Mouse (Mus musculus) midbrain, embryonic 13.5 days (tissue): Measurements from ENCODE around the gene Upf3a. TPM values are rescaled to one million over a fixed set of nuclear protein-coding genes. Genes with fewer than 3 reads are reported as not detected.
A peak's percentile ranks its signal among the peaks of the same experiment; 100 is the strongest.
"Not testable (repeated sequence)": the region's sequence is repeated elsewhere in the genome, so short reads cannot be mapped to it uniquely, and the experiment has no call there.

ENCODE experiments used
- ATAC-seq: fragments of 200-750 bp; cut with Nextera tagmentation; 2 replicates; pipeline ENCODE4 v1.8.0; 2017; ENCODE audit warnings: mild to moderate bottlenecking, moderate TSS enrichment, moderate library complexity
- H3K27ac ChIP-seq: fragments of 300-500 bp; sonication (generic); 2 replicates; pipeline ENCODE4 v1.5.1; 2015; ENCODE audit warnings: inconsistent platforms, mild to moderate bottlenecking, moderate library complexity
- H3K27me3 ChIP-seq: fragments of 300-500 bp; sonication (generic); 2 replicates; pipeline ENCODE4 v1.6.1; 2015; ENCODE audit warnings: mild to moderate bottlenecking, inconsistent platforms
- H3K36me3 ChIP-seq: fragments of 300-500 bp; sonication (generic); 2 replicates; pipeline ENCODE4 v1.6.1; 2015; ENCODE audit warnings: mild to moderate bottlenecking, inconsistent platforms
- H3K4me1 ChIP-seq: fragments of 300-500 bp; sonication (generic); replicated peaks from 2 replicates; pipeline ENCODE4 v1.6.1; 2015; ENCODE audit warnings: inconsistent platforms
- H3K4me2 ChIP-seq: fragments of 300-500 bp; sonication (generic); replicated peaks from 2 replicates; pipeline ENCODE4 v1.6.1; 2015; ENCODE audit warnings: moderate library complexity, mild to moderate bottlenecking, inconsistent platforms
- H3K4me3 ChIP-seq: fragments of 300-500 bp; sonication (generic); replicated peaks from 2 replicates; pipeline ENCODE4 v1.5.1; 2015; ENCODE audit warnings: mild to moderate bottlenecking, inconsistent platforms
- H3K9ac ChIP-seq: fragments of 300-500 bp; sonication (generic); replicated peaks from 2 replicates; pipeline ENCODE4 v1.6.1; 2015; ENCODE audit warnings: mild to moderate bottlenecking, inconsistent platforms
- H3K9me3 ChIP-seq: fragments of 300-500 bp; sonication (generic); 2 replicates; pipeline ENCODE4 v1.6.1; 2016; ENCODE audit warnings: mild to moderate bottlenecking, inconsistent platforms
- WGBS: fragments of 180-500 bp; shearing (Covaris S2); methylation state at CpG from one replicate; pipeline ENCODE4 v1.1.7; 2015; 5-methylcytosine and 5-hydroxymethylcytosine counted together
- polyA plus RNA-seq: library from polyadenylated mRNA; unstranded; fragments of >200 nt; fragmentation: Nextera tagmentation; extraction: Ambion mirVana; gene quantifications from 2 replicates; pipeline ENCODE4 v1.2.1, GENCODE M21; 2015

Gene Upf3a
- 41.9 and 42.7 TPM in 2 replicates for polyA plus RNA-seq

GRCm38 (mm10) chr8:13785250-13785763 lies at the start of gene Upf3a:
Gene Upf3a (plus strand): TSS chr8:13785615.
- H3K9ac ChIP-seq = peak within 1 kb of the TSS; percentile 92
- WGBS = under 1% methylated on average over 47 of the region's 47 CpGs
- H3K36me3 ChIP-seq = peaks cover 47% of the 10 kb centered on the region
- peak; percentile 92 for ATAC-seq
- peaks cover 15% of the 10 kb centered on the region for H3K4me1 ChIP-seq
- peak within 1 kb of the TSS; percentile 99 for H3K27ac ChIP-seq
- peak within 1 kb of the TSS; percentile 82 for H3K4me2 ChIP-seq
- H3K9me3 ChIP-seq = no peaks in the 10 kb centered on the region
- peak within 1 kb of the TSS; percentile 66 for H3K4me3 ChIP-seq
- no peaks in the 10 kb centered on the region for H3K27me3 ChIP-seq

GRCm38 (mm10) chr8:13740323-13740770 lies 45.1 kb upstream of the Upf3a start:
- no peaks in the 10 kb centered on the region for H3K27me3 ChIP-seq
- 77% methylated on average over 6 of the region's 6 CpGs for WGBS
- H3K27ac ChIP-seq = no peak overlapping the region
- H3K4me2 ChIP-seq = no peak overlapping the region
- H3K4me3 ChIP-seq = no peak overlapping the region
- no peaks in the 10 kb centered on the region for H3K9me3 ChIP-seq
- H3K36me3 ChIP-seq = no peaks in the 10 kb centered on the region
- no peak overlapping the region for H3K9ac ChIP-seq
- no peaks in the 10 kb centered on the region for H3K4me1 ChIP-seq
- ATAC-seq = no peak

GRCm38 (mm10) chr8:13740817-13741613 lies 44.4 kb upstream of the Upf3a start:
- ATAC-seq = no peak
- H3K27me3 ChIP-seq = no peaks in the 10 kb centered on the region
- no peak overlapping the region for H3K9ac ChIP-seq
- 85% methylated on average over 7 of the region's 7 CpGs for WGBS
- no peaks in the 10 kb centered on the region for H3K36me3 ChIP-seq
- H3K27ac ChIP-seq = no peak overlapping the region
- H3K4me1 ChIP-seq = no peaks in the 10 kb centered on the region
- no peak overlapping the region for H3K4me2 ChIP-seq
- no peak overlapping the region for H3K4me3 ChIP-seq
- H3K9me3 ChIP-seq = no peaks in the 10 kb centered on the region

DNA sequence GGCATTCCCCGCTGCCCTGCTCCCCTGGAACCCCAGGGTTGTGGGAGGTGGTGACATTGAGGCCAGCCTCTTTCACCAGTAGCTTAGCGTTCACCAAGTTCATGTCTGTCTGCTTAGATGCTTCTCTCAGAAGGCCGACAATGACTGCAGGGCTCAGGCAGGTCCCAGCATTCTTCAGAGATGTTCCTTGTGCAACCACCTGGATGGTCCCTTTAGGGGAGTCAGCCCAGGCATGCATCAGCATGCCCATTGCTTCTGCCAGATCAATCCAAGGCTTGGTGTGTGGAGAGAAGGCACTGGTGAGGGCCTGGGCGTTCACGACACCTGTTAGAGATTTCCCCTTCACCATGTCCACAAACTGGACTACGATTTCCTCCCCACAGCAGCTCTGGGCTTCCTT lies 39.2 kb upstream of the Upf3a start:
- not testable (repeated sequence) for H3K9ac ChIP-seq, H3K27me3 ChIP-seq, H3K36me3 ChIP-seq, H3K4me1 ChIP-seq, H3K9me3 ChIP-seq, H3K4me3 ChIP-seq, ATAC-seq, H3K27ac ChIP-seq, H3K4me2 ChIP-seq
- 92% methylated on average over 6 of the region's 6 CpGs for WGBS

DNA sequence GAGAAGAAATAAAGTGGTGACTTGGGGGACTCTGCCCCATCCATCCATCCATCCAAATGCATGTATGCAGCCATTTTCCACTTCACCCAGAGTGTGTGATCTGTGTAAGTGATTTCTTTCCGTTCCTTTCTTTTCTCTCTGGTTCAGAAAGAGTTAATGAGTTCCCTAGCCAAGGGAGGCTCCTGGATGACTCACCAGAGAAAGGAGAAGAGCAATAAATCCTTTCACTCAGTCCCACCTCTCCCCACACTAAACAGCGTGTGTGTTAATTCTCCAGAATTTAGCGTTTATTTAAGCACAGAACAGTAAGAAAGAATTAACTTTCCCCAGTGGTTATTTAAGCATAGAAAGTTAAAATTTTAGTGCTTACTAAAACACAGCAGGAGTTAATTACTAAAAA lies 37.8 kb upstream of the Upf3a start:
- no peak overlapping the region for H3K4me2 ChIP-seq
- 48% methylated on average over 3 of the region's 3 CpGs for WGBS
- no peak for ATAC-seq
- no peaks in the 10 kb centered on the region for H3K9me3 ChIP-seq
- no peaks in the 10 kb centered on the region for H3K27me3 ChIP-seq
- H3K4me1 ChIP-seq = no peaks in the 10 kb centered on the region
- no peak overlapping the region for H3K9ac ChIP-seq
- no peak overlapping the region for H3K4me3 ChIP-seq
- no peak overlapping the region for H3K27ac ChIP-seq
- no peaks in the 10 kb centered on the region for H3K36me3 ChIP-seq

GRCm38 (mm10) chr8:13753680-13754079 lies 31.7 kb upstream of the Upf3a start:
- 24% methylated on average over 2 of the region's 2 CpGs for WGBS
- no peaks in the 10 kb centered on the region for H3K27me3 ChIP-seq
- peaks cover 3% of the 10 kb centered on the region; the same call in 1 of the 2 replicates for H3K9me3 ChIP-seq
- H3K36me3 ChIP-seq = no peaks in the 10 kb centered on the region
- no peak overlapping the region for H3K27ac ChIP-seq
- peaks cover 14% of the 10 kb centered on the region for H3K4me1 ChIP-seq
- H3K4me3 ChIP-seq = no peak overlapping the region
- ATAC-seq = no peak
- H3K4me2 ChIP-seq = no peak overlapping the region
- no peak overlapping the region for H3K9ac ChIP-seq

DNA sequence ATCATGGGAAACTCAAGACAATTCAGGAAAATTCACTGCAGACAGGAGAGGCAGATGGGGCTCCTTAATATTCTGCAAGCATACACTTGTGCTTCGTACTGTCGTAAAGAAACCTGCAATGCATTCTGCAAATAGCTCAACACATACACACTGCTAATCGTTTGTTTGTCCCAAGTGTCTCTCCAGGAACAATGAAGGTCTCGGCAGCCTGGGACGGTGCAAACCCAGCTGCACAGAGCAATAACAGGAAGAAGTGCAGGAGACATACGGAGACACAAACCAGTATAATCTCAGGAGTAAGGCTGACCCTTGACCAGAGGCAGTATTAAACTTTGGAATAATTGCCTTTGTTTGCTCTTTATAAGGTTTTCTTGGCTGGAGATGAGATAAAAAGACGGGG lies 28.9 kb upstream of the Upf3a start:
- H3K9ac ChIP-seq = no peak overlapping the region
- no peak overlapping the region for H3K4me2 ChIP-seq
- H3K4me1 ChIP-seq = peaks cover 25% of the 10 kb centered on the region
- peaks cover 6% of the 10 kb centered on the region for H3K36me3 ChIP-seq
- no peaks in the 10 kb centered on the region for H3K27me3 ChIP-seq
- 69% methylated on average over 7 of the region's 7 CpGs for WGBS
- no peak overlapping the region for H3K4me3 ChIP-seq
- no peak for ATAC-seq
- peaks cover 3% of the 10 kb centered on the region; the same call in 1 of the 2 replicates for H3K9me3 ChIP-seq
- no peak overlapping the region for H3K27ac ChIP-seq

DNA sequence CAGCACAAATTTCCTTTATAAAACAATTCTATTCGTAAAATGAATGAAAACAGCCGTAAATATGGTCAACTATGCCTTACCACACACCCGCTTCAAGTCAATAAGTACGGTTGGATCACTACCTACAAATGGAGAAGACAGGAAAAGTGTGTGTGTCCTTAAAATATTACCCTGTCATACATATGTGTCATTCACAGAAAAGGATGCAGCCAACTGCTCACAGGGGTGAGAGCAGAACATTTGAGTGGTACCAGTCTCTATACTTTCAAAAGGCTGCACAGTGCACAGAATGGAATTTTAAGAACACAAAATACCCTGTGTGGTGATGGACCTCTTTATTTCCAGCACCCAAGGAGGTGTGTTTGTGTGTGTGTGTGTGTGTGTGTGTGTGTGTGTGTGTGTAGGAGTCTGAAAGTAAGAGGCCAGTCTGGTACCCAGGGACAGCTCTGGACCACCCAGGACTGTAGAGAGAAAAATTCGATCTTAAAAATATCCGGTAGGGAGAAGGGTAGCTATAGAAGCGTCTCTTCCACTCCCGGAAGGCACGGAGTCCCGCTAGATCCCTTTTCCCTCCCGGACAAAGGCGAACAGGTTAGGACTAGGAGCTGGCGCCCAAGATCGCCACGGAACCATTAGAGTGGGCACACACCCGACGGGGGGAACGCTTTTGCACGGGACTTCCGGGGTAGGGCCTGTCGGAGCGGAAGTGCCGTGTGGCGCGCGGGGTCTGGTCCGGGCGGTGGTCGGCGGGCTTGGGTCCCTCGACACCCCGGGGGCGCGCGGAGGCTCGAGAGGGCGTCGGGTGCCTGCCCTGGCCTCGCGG lies 28.2 kb upstream of the Upf3a start, which contains the start of gene Cdc16:
Cdc16 (plus strand) TSS at position 695 of the 823 bp plus-strand sequence.
- peak within 1 kb of the TSS; percentile 80 for H3K27ac ChIP-seq
- peaks cover 10% of the 10 kb centered on the region for H3K36me3 ChIP-seq
- WGBS = 9% methylated on average over 39 of the region's 40 CpGs
- peak within 1 kb of the TSS; percentile 82 for H3K4me2 ChIP-seq
- peaks cover 25% of the 10 kb centered on the region for H3K4me1 ChIP-seq
- peaks cover 3% of the 10 kb centered on the region; the same call in 1 of the 2 replicates for H3K9me3 ChIP-seq
- ATAC-seq = peak; percentile 98
- no peaks in the 10 kb centered on the region for H3K27me3 ChIP-seq
- peak within 1 kb of the TSS; percentile 96 for H3K9ac ChIP-seq
- H3K4me3 ChIP-seq = peak within 1 kb of the TSS; percentile 99

DNA sequence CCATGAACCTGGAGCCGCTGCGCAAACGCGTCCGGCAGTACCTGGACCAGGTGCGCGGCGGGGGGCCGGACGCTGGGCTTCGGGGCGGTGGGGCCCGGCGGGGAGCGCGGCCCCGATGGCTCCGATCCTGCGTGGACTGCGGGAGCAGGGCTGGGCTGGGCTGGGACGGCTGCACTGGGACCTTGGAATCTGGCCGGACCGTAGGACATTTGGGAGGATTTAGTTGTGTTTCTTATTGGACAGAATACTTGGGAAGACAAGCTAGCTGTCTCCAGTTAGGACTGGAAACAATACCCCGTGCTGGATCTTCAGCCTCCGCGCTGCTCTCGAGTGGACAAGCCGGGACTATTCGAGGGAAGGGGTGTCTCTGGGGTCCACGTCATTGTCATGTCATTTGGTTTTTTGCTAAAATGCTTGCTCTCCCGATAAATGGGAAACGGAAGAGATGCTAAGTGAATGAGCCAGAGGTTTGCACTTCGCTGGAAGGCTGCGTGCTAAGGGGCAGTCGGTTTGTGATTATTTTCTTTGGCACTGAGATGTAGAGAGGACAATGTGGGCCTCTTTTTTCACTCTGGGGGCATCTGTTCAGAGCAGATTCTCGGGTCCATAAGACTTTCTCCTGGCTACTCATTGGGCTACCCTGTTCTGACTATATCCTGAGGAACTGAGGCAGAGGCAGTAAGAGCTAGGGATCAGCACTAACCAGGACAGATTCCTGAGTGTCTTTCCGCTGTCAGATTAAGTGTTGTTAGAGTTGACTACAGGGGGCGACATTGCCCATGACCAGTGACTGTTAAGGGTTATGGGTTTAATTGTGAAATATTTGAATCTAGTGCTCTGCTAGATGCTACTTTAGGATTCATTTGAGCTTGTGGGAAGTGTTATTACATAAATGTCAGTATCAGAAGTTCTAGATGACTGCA lies 27.3 kb upstream of the Upf3a start:
- Histone ChIP-seq H3K27ac (peak overlapping the region; percentile 80), H3K9ac (peak overlapping the region; percentile 96), H3K4me2 (peak overlapping the region; percentile 82), H3K9me3 (peaks cover 3% of the 10 kb centered on the region; the same call in 1 of the 2 replicates), H3K4me1 (peaks cover 25% of the 10 kb centered on the region), H3K27me3 (no peaks in the 10 kb centered on the region), H3K4me3 (peak overlapping the region; percentile 99), H3K36me3 (peaks cover 19% of the 10 kb centered on the region)
- ATAC-seq = peak; percentile 87
- under 1% methylated on average over 34 of the region's 38 CpGs for WGBS

- Histone ChIP-seq H3K4me1 (no peaks in the 10 kb centered on the region), H3K9me3 (no peaks in the 10 kb centered on the region), H3K27me3 (no peaks in the 10 kb centered on the region), H3K27ac (no peak overlapping the region), H3K4me2 (no peak overlapping the region), H3K9ac (no peak overlapping the region), H3K36me3 (peaks cover 91% of the 10 kb centered on the region), H3K4me3 (no peak overlapping the region)
- WGBS = 88% methylated on average over 11 of the region's 11 CpGs
- no peak for ATAC-seq
Measured at GRCm38 (mm10) chr8:13769206-13769605, 16.2 kb upstream of the Upf3a start.

- H3K4me3 ChIP-seq = no peak overlapping the region
- H3K9ac ChIP-seq = no peak overlapping the region
- no peaks in the 10 kb centered on the region for H3K27me3 ChIP-seq
- no peak for ATAC-seq
- H3K4me2 ChIP-seq = no peak overlapping the region
- no peak overlapping the region for H3K27ac ChIP-seq
- peaks cover 64% of the 10 kb centered on the region for H3K36me3 ChIP-seq
- no peaks in the 10 kb centered on the region for H3K9me3 ChIP-seq
- 90% methylated on average over 3 of the region's 3 CpGs for WGBS
- peaks cover 8% of the 10 kb centered on the region for H3K4me1 ChIP-seq
Measured at GRCm38 (mm10) chr8:13780536-13780935, 4.9 kb upstream of the Upf3a start.
